Mouse (Mus musculus) limb, embryonic 13.5 days (tissue): ENCODE measurements at regions not wholly inside any gene's neighbourhood (a gene's known extent, or its start where the extent isn't known, plus 50 kb on each side); places are given as distances from the start of the nearest gene placed in this dataset.

Source experiments
- ATAC-seq: fragments of 200-750 bp; cut with Nextera tagmentation; 2 replicates; pipeline ENCODE4 v1.8.0; 2017; ENCODE audit warnings: low read depth, moderate number of reproducible peaks, moderate TSS enrichment; ENCODE audit not compliant: low FRiP score
- H3K27ac ChIP-seq: fragments of 300-500 bp; sonication (generic); 2 replicates; pipeline ENCODE4 v1.5.1; 2015; ENCODE audit warnings: inconsistent platforms, mild to moderate bottlenecking, moderate library complexity
- H3K27me3 ChIP-seq: fragments of 300-500 bp; sonication (generic); 2 replicates; pipeline ENCODE4 v1.6.1; 2015; ENCODE audit warnings: mild to moderate bottlenecking, inconsistent platforms
- H3K36me3 ChIP-seq: fragments of 300-500 bp; sonication (generic); 2 replicates; pipeline ENCODE4 v1.6.1; 2015; ENCODE audit warnings: inconsistent platforms, mild to moderate bottlenecking, moderate library complexity
- H3K4me1 ChIP-seq: fragments of 300-500 bp; sonication (generic); 2 replicates; pipeline ENCODE4 v1.6.1; 2015; ENCODE audit warnings: inconsistent platforms
- H3K4me2 ChIP-seq: fragments of 300-500 bp; sonication (generic); replicated peaks from 2 replicates; pipeline ENCODE4 v1.6.1; 2015; ENCODE audit warnings: inconsistent platforms, mild to moderate bottlenecking, moderate library complexity
- H3K4me3 ChIP-seq: fragments of 300-500 bp; sonication (generic); 2 replicates; pipeline ENCODE4 v1.5.1; 2015; ENCODE audit warnings: moderate library complexity, mild to moderate bottlenecking, inconsistent platforms
- H3K9ac ChIP-seq: fragments of 300-500 bp; sonication (generic); 2 replicates; pipeline ENCODE4 v1.6.1; 2015; ENCODE audit warnings: mild to moderate bottlenecking, inconsistent platforms
- H3K9me3 ChIP-seq: fragments of 300-500 bp; sonication (generic); 2 replicates; pipeline ENCODE4 v1.6.1; 2016; ENCODE audit warnings: inconsistent platforms
- WGBS: fragments of 180-500 bp; shearing (Covaris S2); methylation state at CpG from one replicate; pipeline ENCODE4 v1.1.7; 2015; 5-methylcytosine and 5-hydroxymethylcytosine counted together

DNA sequence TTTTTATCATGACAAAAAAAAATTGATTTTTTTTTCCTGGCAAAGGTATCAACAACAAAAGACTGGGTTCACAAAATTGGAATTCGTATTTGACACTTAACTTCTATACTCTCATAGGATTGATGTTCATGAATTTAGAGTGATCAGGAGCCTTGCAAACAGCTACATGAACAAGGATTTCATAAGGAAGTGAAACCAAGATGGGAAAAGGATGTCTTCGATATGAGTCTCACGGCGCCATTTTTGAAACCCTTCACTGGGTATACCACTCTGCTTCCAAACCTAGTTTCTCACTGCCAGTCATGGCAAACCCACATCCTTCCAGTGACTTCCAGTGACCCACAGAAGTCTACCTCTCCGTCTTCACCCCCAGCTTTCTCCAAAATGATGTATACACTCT lies 157.8 kb upstream of the Tmc1 start:
- Histone ChIP-seq H3K36me3 (no peaks in the 10 kb centered on the region), H3K27me3 (no peaks in the 10 kb centered on the region), H3K4me3 (no peak overlapping the region), H3K4me1 (peaks cover under 1% of the 10 kb centered on the region; the same call in 1 of the 2 replicates), H3K27ac (no peak overlapping the region), H3K9ac (no peak overlapping the region), H3K4me2 (no peak overlapping the region), H3K9me3 (no peaks in the 10 kb centered on the region)
- 93% methylated on average over 5 of the region's 5 CpGs for WGBS
- ATAC-seq: no peak

DNA sequence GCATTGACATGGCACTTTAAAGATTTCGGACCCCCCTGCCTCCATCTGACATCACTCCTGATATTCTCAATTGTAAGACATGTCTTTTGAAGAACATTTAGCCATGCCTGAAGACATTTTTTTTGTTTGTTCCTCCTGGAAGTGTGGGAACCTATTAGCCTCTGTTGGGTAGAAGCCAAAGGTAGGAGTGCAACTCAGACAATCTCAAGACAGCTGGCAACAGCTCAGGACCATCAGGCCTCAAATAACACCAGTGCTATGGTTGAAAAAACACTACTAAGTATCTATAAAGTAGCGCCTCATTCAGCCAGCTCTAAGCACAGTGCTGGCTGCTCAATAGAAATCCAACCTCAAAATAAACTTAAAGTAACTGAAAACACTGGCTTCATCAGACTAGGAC lies 154.3 kb upstream of the Tmc1 start:
- 87% methylated on average over 2 of the region's 2 CpGs for WGBS
- H3K9ac ChIP-seq: no peak overlapping the region
- no peaks in the 10 kb centered on the region for H3K27me3 ChIP-seq
- no peaks in the 10 kb centered on the region for H3K36me3 ChIP-seq
- no peak overlapping the region for H3K4me2 ChIP-seq
- H3K9me3 ChIP-seq: no peaks in the 10 kb centered on the region
- no peak overlapping the region for H3K27ac ChIP-seq
- peaks cover 5% of the 10 kb centered on the region for H3K4me1 ChIP-seq
- ATAC-seq: no peak
- no peak overlapping the region for H3K4me3 ChIP-seq

GRCm38 (mm10) chr19:21107741-21108140 lies 153.7 kb upstream of the Tmc1 start:
- no peak overlapping the region for H3K9ac ChIP-seq
- 54% methylated on average over 3 of the region's 3 CpGs for WGBS
- H3K4me3 ChIP-seq: no peak overlapping the region
- no peaks in the 10 kb centered on the region for H3K27me3 ChIP-seq
- H3K27ac ChIP-seq: no peak overlapping the region
- no peaks in the 10 kb centered on the region for H3K36me3 ChIP-seq
- ATAC-seq: no peak
- peaks cover 5% of the 10 kb centered on the region for H3K4me1 ChIP-seq
- no peak overlapping the region for H3K4me2 ChIP-seq
- no peaks in the 10 kb centered on the region for H3K9me3 ChIP-seq

GRCm38 (mm10) chr19:21107275-21107674 lies 153.3 kb upstream of the Tmc1 start:
- H3K36me3 ChIP-seq: no peaks in the 10 kb centered on the region
- H3K4me2 ChIP-seq: no peak overlapping the region
- H3K9ac ChIP-seq: no peak overlapping the region
- 57% methylated on average over 4 of the region's 4 CpGs for WGBS
- peaks cover 5% of the 10 kb centered on the region for H3K4me1 ChIP-seq
- no peak overlapping the region for H3K27ac ChIP-seq
- no peaks in the 10 kb centered on the region for H3K27me3 ChIP-seq
- no peak for ATAC-seq
- H3K9me3 ChIP-seq: no peaks in the 10 kb centered on the region
- H3K4me3 ChIP-seq: no peak overlapping the region

DNA sequence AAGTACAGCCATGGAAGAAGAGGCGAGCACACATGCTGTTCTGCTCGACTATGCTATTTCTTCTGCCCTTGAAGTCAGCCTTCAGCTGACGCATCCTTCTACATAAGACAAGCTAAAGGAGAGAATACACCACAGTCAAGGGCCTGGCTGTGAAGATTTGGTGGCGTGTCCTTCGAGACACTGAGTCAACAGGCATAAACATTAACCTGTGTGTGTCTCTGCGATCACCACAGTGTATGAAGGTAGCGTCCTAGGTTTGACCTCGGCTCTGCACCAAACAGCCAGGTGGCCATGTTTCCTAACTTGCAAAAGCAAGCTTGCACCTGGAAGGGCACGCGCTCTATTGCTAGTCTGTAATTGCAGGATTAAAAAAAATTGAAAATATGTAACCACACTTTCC lies 152.8 kb upstream of the Tmc1 start:
- Histone ChIP-seq H3K4me2 (no peak overlapping the region), H3K4me3 (no peak overlapping the region), H3K27ac (no peak overlapping the region; the same call in 1 of the 2 replicates), H3K9ac (no peak overlapping the region), H3K4me1 (peaks cover 5% of the 10 kb centered on the region), H3K27me3 (no peaks in the 10 kb centered on the region), H3K36me3 (no peaks in the 10 kb centered on the region), H3K9me3 (no peaks in the 10 kb centered on the region)
- WGBS: 80% methylated on average over 10 of the region's 10 CpGs
- no peak for ATAC-seq

- 42% methylated on average over 6 of the region's 6 CpGs for WGBS
- Histone ChIP-seq H3K4me1 (peaks cover 5% of the 10 kb centered on the region), H3K27me3 (no peaks in the 10 kb centered on the region), H3K4me3 (no peak overlapping the region), H3K9ac (no peak overlapping the region), H3K36me3 (no peaks in the 10 kb centered on the region), H3K4me2 (no peak overlapping the region), H3K27ac (no peak overlapping the region; the same call in 1 of the 2 replicates), H3K9me3 (no peaks in the 10 kb centered on the region)
- no peak for ATAC-seq
Observed at GRCm38 (mm10) chr19:21106241-21106669, 152.3 kb upstream of the Tmc1 start.

GRCm38 (mm10) chr19:21105004-21105403 lies 151.0 kb upstream of the Tmc1 start:
- Histone ChIP-seq H3K27me3 (no peaks in the 10 kb centered on the region), H3K4me2 (no peak overlapping the region), H3K27ac (no peak overlapping the region), H3K9me3 (no peaks in the 10 kb centered on the region), H3K9ac (no peak overlapping the region), H3K36me3 (no peaks in the 10 kb centered on the region), H3K4me1 (peaks cover 5% of the 10 kb centered on the region), H3K4me3 (no peak overlapping the region)
- ATAC-seq: no peak
- WGBS: 88% methylated on average over 6 of the region's 6 CpGs

GRCm38 (mm10) chr19:21104462-21104936 lies 150.5 kb upstream of the Tmc1 start:
- Histone ChIP-seq H3K9me3 (no peaks in the 10 kb centered on the region), H3K4me1 (peaks cover 5% of the 10 kb centered on the region), H3K4me2 (no peak overlapping the region), H3K4me3 (no peak overlapping the region), H3K27me3 (no peaks in the 10 kb centered on the region), H3K36me3 (no peaks in the 10 kb centered on the region), H3K9ac (no peak overlapping the region), H3K27ac (no peak overlapping the region)
- 83% methylated on average over 8 of the region's 8 CpGs for WGBS
- no peak for ATAC-seq

- Histone ChIP-seq H3K4me1 (no peaks in the 10 kb centered on the region), H3K9ac (no peak overlapping the region), H3K36me3 (no peaks in the 10 kb centered on the region), H3K27ac (no peak overlapping the region), H3K27me3 (no peaks in the 10 kb centered on the region), H3K9me3 (no peaks in the 10 kb centered on the region), H3K4me2 (no peak overlapping the region), H3K4me3 (no peak overlapping the region)
- no peak for ATAC-seq
- WGBS: 92% methylated on average over 7 of the region's 7 CpGs
Observed at GRCm38 (mm10) chr19:21077771-21078548, 124.0 kb upstream of the Tmc1 start.

- no peak overlapping the region for H3K4me2 ChIP-seq
- WGBS: 89% methylated on average over 7 of the region's 7 CpGs
- H3K9ac ChIP-seq: no peak overlapping the region
- no peaks in the 10 kb centered on the region for H3K36me3 ChIP-seq
- H3K9me3 ChIP-seq: peaks cover 11% of the 10 kb centered on the region; the same call in 1 of the 2 replicates
- no peaks in the 10 kb centered on the region for H3K4me1 ChIP-seq
- no peak overlapping the region for H3K27ac ChIP-seq
- no peaks in the 10 kb centered on the region for H3K27me3 ChIP-seq
- no peak overlapping the region for H3K4me3 ChIP-seq
- ATAC-seq: no peak
Observed at GRCm38 (mm10) chr19:21068381-21068780, 114.4 kb upstream of the Tmc1 start.

- no peak for ATAC-seq
- WGBS: 83% methylated on average over 14 of the region's 14 CpGs
- H3K27me3 ChIP-seq: no peaks in the 10 kb centered on the region
- no peak overlapping the region for H3K9ac ChIP-seq
- H3K9me3 ChIP-seq: peaks cover 8% of the 10 kb centered on the region; the same call in 1 of the 2 replicates
- H3K4me1 ChIP-seq: no peaks in the 10 kb centered on the region
- H3K27ac ChIP-seq: no peak overlapping the region
- H3K4me3 ChIP-seq: no peak overlapping the region
- no peaks in the 10 kb centered on the region for H3K36me3 ChIP-seq
- no peak overlapping the region for H3K4me2 ChIP-seq
Observed at GRCm38 (mm10) chr19:21066432-21067113, 112.6 kb upstream of the Tmc1 start.

DNA sequence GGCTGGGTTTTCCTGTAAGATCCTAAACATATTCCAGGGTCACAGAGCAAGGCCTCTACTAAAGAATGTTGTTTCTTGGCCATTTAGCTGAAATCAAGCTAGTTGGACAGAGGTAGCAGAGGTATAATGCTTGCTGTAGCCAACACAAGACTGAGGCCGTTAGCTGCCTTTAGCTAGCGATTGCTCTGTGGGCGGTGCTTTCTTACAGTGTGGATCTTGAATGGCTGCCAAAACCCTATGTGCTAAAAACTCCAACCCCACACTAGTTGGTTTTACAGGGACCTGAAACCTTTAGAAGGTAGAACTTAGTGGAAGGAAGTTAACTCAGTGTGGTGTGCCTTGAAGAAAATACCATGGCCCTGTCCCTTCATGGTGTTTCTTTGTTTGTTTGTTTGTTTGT lies 110.9 kb upstream of the Tmc1 start:
- H3K27me3 ChIP-seq: no peaks in the 10 kb centered on the region
- no peaks in the 10 kb centered on the region for H3K9me3 ChIP-seq
- no peak for ATAC-seq
- H3K27ac ChIP-seq: no peak overlapping the region
- H3K4me3 ChIP-seq: no peak overlapping the region
- H3K9ac ChIP-seq: no peak overlapping the region
- H3K36me3 ChIP-seq: no peaks in the 10 kb centered on the region
- no peaks in the 10 kb centered on the region for H3K4me1 ChIP-seq
- WGBS: 45% methylated on average over 3 of the region's 3 CpGs
- no peak overlapping the region for H3K4me2 ChIP-seq
